11 mouse cellular contexts compared by ENCODE assay signal in genomic region chr10:84656618-84657017, GRCm38 (mm10). TPM values are rescaled to one million over a fixed set of nuclear protein-coding genes. Genes with fewer than 3 reads are reported as not detected.
DNase-seq lines count a peak whose midpoint lies in the region; ATAC-seq lines count a peak whose summit lies in the region.
"Had no signal": no experiment of that assay in that cellular context is flagged by ENCODE, and none has a peak within 500 bp of the region (broad histone marks: within the 10 kb centered on the region; RNA-seq: fewer than 3 reads in every experiment).

No protein-coding gene starts in this region.

- no peak for ATAC-seq in monocyte, adult 5-6 weeks (replicated peaks; ENCODE audit: insufficient number of reproducible peaks, low FRiP score, low TSS enrichment, poor library complexity, severe bottlenecking)
- ATAC-seq: liver, embryonic 12.5 days had no signal

- DNase-seq in cerebellum, postnatal 10 days: peak; percentile 19 to 39
- no peak for DNase-seq in cerebellum, adult 11 months
- peak; percentile 10 for DNase-seq in ovary, adult 18-20 months (ENCODE audit: low spot score)
- no peak for DNase-seq in ovary, postnatal 10 days (ENCODE audit: low spot score)
- DNase-seq in heart, postnatal 25 days (ENCODE audit: low spot score): peak; percentile 33
- DNase-seq in lung, postnatal 4 days: peak; percentile 50 to 76
- DNase-seq in urinary bladder, adult 2 months (ENCODE audit: low spot score): no peak
- DNase-seq: cerebellum, postnatal 36 days; right cerebral cortex, postnatal 4 days had no signal

- intact Hi-C loops in heart, postnatal 25 days (cut with DNase I): loop anchor here (5.0 kb wide), 1 partner anchor 61 kb away; no protein-coding TSS in a partner anchor

RNA-seq across cellular contexts. Expression of gene Polr3b, which starts 34.5 kb away (rescaled TPM):
- total RNA-seq in heart, postnatal 25 days (2021): 10 to 100 TPM; 11.7 to 12.7 TPM
- total RNA-seq in monocyte, adult 5-6 weeks (2017): 19.0 to 55.1 TPM (median 25.8 TPM) in 3 replicates
- 7.0 and 9.1 TPM in 2 replicates for polyA plus RNA-seq in urinary bladder, adult 2 months (2012; rRNA removed)

Comparison
In these comparisons a context has a peak if more than half of its experiments do, and no peak if none do; other contexts are left out.
1. DNase-seq: peak in cerebellum, postnatal 10 days (2 of 2), ovary, adult 18-20 months (single experiment), heart, postnatal 25 days (single experiment) and lung, postnatal 4 days (2 of 2); none in cerebellum, adult 11 months (single experiment), ovary, postnatal 10 days (single experiment) and urinary bladder, adult 2 months (single experiment).